In genomic region chr2:34065090-34065489, GRCm38 (mm10) we compare ENCODE assay signal across 7 mouse cellular contexts.
DNase-seq lines count a peak whose midpoint lies in the region; ATAC-seq and TF ChIP-seq lines count a peak whose summit lies in the region.

No protein-coding gene starts in this region.

- 44% methylated on average over 10 of the region's 10 CpGs for WGBS in forebrain, embryonic 13.5 days
- WGBS in stomach, postnatal 0 days = 34% methylated on average over 10 of the region's 10 CpGs

- TF ChIP-seq CTCF in layer of hippocampus, adult 2 months (conservative IDR thresholded peaks at IDR 0.05) = no peak
- no peak for TF ChIP-seq CTCF in stomach, postnatal 0 days (IDR thresholded peaks at IDR 0.05; ENCODE audit: low read depth)

- no peak; the same call in 1 of the 2 replicates for ATAC-seq in forebrain, embryonic 13.5 days
- ATAC-seq in stomach, postnatal 0 days (ENCODE audit: low FRiP score, low TSS enrichment) = no peak

- no peak for TF ChIP-seq EP300 in stomach, postnatal 0 days (optimal IDR thresholded peaks at IDR 0.05)

- no peak overlapping the region for H3K9ac ChIP-seq in forebrain, embryonic 13.5 days
- H3K9ac ChIP-seq in stomach, postnatal 0 days (ENCODE audit: low read length) = no peak overlapping the region

- 0 out of 2 replicates have a peak overlapping the region, but pooled peaks have one; percentile 23 for H3K27ac ChIP-seq in layer of hippocampus, adult 2 months
- H3K27ac ChIP-seq in forebrain, embryonic 13.5 days = peak overlapping the region; percentile 37; the same call in 1 of the 2 replicates
- H3K27ac ChIP-seq in stomach, postnatal 0 days (replicated peaks) = no peak overlapping the region

- H3K4me1 ChIP-seq in forebrain, embryonic 13.5 days = peaks cover 17% of the 10 kb centered on the region; the same call in 1 of the 2 replicates
- H3K4me1 ChIP-seq in stomach, postnatal 0 days (replicated peaks; ENCODE audit: control insufficient read depth, insufficient read depth) = no peaks in the 10 kb centered on the region

- no peak overlapping the region for H3K4me2 ChIP-seq in forebrain, embryonic 13.5 days
- no peak overlapping the region for H3K4me2 ChIP-seq in stomach, postnatal 0 days (replicated peaks; ENCODE audit: low read depth)

- no peaks in the 10 kb centered on the region for H3K27me3 ChIP-seq in forebrain, embryonic 13.5 days
- H3K27me3 ChIP-seq in stomach, postnatal 0 days (ENCODE audit: control insufficient read depth, insufficient read depth, low read length) = no peaks in the 10 kb centered on the region

- H3K9me3 ChIP-seq in forebrain, embryonic 13.5 days (replicated peaks) = no peaks in the 10 kb centered on the region
- no peaks in the 10 kb centered on the region for H3K9me3 ChIP-seq in stomach, postnatal 0 days (ENCODE audit: control insufficient read depth, low read length)

- H3K36me3 ChIP-seq in forebrain, embryonic 13.5 days (ENCODE audit: poor library complexity, severe bottlenecking) = no peaks in the 10 kb centered on the region
- no peaks in the 10 kb centered on the region for H3K36me3 ChIP-seq in stomach, postnatal 0 days (ENCODE audit: control insufficient read depth, insufficient read depth, low read length)

- no peak overlapping the region for H3K4me3 ChIP-seq in layer of hippocampus, adult 2 months
- H3K4me3 ChIP-seq in forebrain, embryonic 13.5 days = no peak overlapping the region
- no peak overlapping the region for H3K4me3 ChIP-seq in stomach, postnatal 0 days (ENCODE audit: low read depth, low read length)

- DNase-seq in layer of hippocampus, adult 2 months (ENCODE audit: low spot score in 2 of 2) = no peak
- no peak for DNase-seq in layer of hippocampus, postnatal 25 days (ENCODE audit: extremely low spot score in 1 of 2, low spot score in 1 of 2)
- peak; percentile 6 for DNase-seq in adipocyte (ENCODE audit: low spot score)
- peak; percentile 30 for DNase-seq in stomach, postnatal 0 days (ENCODE audit: low spot score)
- DNase-seq in urinary bladder, postnatal 25 days (ENCODE audit: low spot score) = no peak
- no peak for DNase-seq in cerebellum, adult 8-10 months

Comparison
In these comparisons a context has a peak if more than half of its experiments do, and no peak if none do; other contexts are left out.
1. DNase-seq: peak in adipocyte (single experiment) and stomach, postnatal 0 days (single experiment); none in layer of hippocampus, adult 2 months (0 of 2), layer of hippocampus, postnatal 25 days (0 of 2), urinary bladder, postnatal 25 days (single experiment) and cerebellum, adult 8-10 months (single experiment).